Mouse (Mus musculus): ENCODE measurements around the gene Ldlrad3. TPM values are rescaled to one million over a fixed set of nuclear protein-coding genes. Genes with fewer than 3 reads are reported as not detected.

Gene Ldlrad3
- total and polyA plus RNA-seq, 3 experiments, result 3.5 to 6.1 TPM; not detected in 1

DNA sequence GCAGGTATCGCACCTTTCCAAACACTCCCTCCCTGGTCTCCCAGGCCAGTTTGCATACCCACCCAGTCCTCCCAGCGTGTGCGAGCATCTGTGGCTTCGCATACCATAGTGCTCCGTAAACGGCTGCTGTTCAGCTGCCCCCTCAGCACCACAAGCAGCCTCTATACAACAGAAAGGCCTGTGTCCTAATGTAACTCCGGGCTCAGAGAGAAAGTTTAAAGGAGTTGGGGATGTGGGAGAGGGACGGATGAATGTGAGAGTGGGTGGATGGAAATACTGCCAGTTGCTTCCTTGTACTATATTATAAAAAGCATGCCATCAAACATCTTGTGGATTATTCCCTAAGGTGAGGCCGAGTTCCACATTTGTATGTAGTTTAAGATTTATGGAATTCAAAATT is 59.0 kb downstream of the Ldlrad3 start:
- Histone ChIP-seq H3K9ac (ENCODE audit: control insufficient read depth, low read depth, low read length, poor library complexity, severe bottlenecking) (no peak overlapping the region), H3K9me3 (replicated peaks; ENCODE audit: insufficient read depth, low read length) (no peaks in the 10 kb centered on the region), H3K79me2 (ENCODE audit: control insufficient read depth, insufficient read depth, low read length, poor library complexity) (no peaks in the 10 kb centered on the region), H3K4me1 (ENCODE audit: control insufficient read depth in 1 of 2, insufficient read depth in 2 of 2, low read length in 2 of 2) (no peaks in the 10 kb centered on the region), H3K27me3 (ENCODE audit: control insufficient read depth in 1 of 2, insufficient read depth in 2 of 2, low read length in 2 of 2) (no peaks in the 10 kb centered on the region), H3K36me3 (ENCODE audit: control insufficient read depth in 1 of 2, insufficient read depth in 2 of 2, low read length in 2 of 2) (no peaks in the 10 kb centered on the region), H3K27ac (ENCODE audit: control insufficient read depth, low read depth, low read length) (no peak overlapping the region), H3K4me3 (ENCODE audit: control insufficient read depth in 1 of 2, insufficient read depth in 1 of 2, low read depth in 2 of 2, low read length in 2 of 2) (no peak overlapping the region)
- no peak for DNase-seq (ENCODE audit: low read depth, low spot score)
- no peak for TF ChIP-seq MYB (IDR thresholded peaks at IDR 0.05; ENCODE audit: low read depth, low read length)
- no peak for TF ChIP-seq ZC3H11A (IDR thresholded peaks at IDR 0.05; ENCODE audit: low read depth, low read length)
- no peak for TF ChIP-seq POLR2AphosphoS5 (IDR thresholded peaks at IDR 0.05; ENCODE audit: borderline replicate concordance, low read depth, low read length)
- no peak for TF ChIP-seq MYC (IDR thresholded peaks at IDR 0.05; ENCODE audit: low read depth, low read length)
- no peak for TF ChIP-seq POLR2A (IDR thresholded peaks at IDR 0.05; ENCODE audit: control insufficient read depth in 1 of 2, insufficient read depth in 1 of 2, low read depth in 1 of 2, low read length in 2 of 2, poor library complexity in 1 of 2)
- no peak for TF ChIP-seq KAT2A (conservative IDR thresholded peaks at IDR 0.05; ENCODE audit: low read depth, low read length)
- TF ChIP-seq MXI1 (IDR thresholded peaks at IDR 0.05; ENCODE audit: low read depth, low read length), result no peak
- no peak for TF ChIP-seq POLR2AphosphoS2 (IDR thresholded peaks at IDR 0.05; ENCODE audit: low read length)
- no peak for TF ChIP-seq GABPA (IDR thresholded peaks at IDR 0.05; ENCODE audit: low read depth, low read length)
- no peak for TF ChIP-seq USF2 (IDR thresholded peaks at IDR 0.05; ENCODE audit: borderline replicate concordance in 1 of 2, insufficient read depth in 1 of 2, low read depth in 1 of 2, low read length in 2 of 2)

DNA sequence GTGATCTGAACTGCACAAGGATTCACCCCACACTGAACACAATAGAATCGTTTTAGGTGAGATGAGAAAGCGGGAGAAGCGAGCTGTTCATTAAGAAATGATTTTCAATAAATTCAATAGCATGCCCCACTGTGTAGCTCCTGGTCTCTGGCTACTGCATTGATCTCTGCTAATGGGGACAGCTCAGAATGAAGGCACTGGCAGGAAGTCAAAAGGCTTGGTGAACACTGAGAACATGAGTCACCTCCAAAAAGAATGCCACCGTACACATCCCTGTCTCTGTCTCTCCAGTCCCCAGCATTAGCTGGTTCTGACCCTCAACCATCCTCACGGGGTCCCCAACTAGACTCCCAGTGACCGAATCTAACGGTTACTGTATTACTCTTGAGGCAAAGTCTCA is 60.1 kb downstream of the Ldlrad3 start:
- no peaks in the 10 kb centered on the region for H3K4me1 ChIP-seq (ENCODE audit: control insufficient read depth in 1 of 2, insufficient read depth in 2 of 2, low read length in 2 of 2)
- no peaks in the 10 kb centered on the region for H3K79me2 ChIP-seq (ENCODE audit: control insufficient read depth, insufficient read depth, low read length, poor library complexity)
- no peaks in the 10 kb centered on the region for H3K27me3 ChIP-seq (ENCODE audit: control insufficient read depth in 1 of 2, insufficient read depth in 2 of 2, low read length in 2 of 2)
- no peak overlapping the region for H3K4me3 ChIP-seq (ENCODE audit: control insufficient read depth in 1 of 2, insufficient read depth in 1 of 2, low read depth in 2 of 2, low read length in 2 of 2)
- TF ChIP-seq POLR2A (IDR thresholded peaks at IDR 0.05; ENCODE audit: control insufficient read depth in 1 of 2, insufficient read depth in 1 of 2, low read depth in 1 of 2, low read length in 2 of 2, poor library complexity in 1 of 2) (no peak), MXI1 (IDR thresholded peaks at IDR 0.05; ENCODE audit: low read depth, low read length) (no peak), CHD1 (IDR thresholded peaks at IDR 0.05; ENCODE audit: low read depth, low read length) (no peak), ETS1 (IDR thresholded peaks at IDR 0.05; ENCODE audit: low read depth, low read length) (no peak), MYC (IDR thresholded peaks at IDR 0.05; ENCODE audit: low read depth, low read length) (no peak), MYB (IDR thresholded peaks at IDR 0.05; ENCODE audit: low read depth, low read length) (no peak), EP300 (IDR thresholded peaks at IDR 0.05; ENCODE audit: low read depth in 1 of 2, low read length in 2 of 2) (no peak), KAT2A (conservative IDR thresholded peaks at IDR 0.05; ENCODE audit: low read depth, low read length) (no peak), RCOR1 (IDR thresholded peaks at IDR 0.05; ENCODE audit: low read depth, low read length) (no peak), JUND (IDR thresholded peaks at IDR 0.05; ENCODE audit: low read depth, low read length) (no peak), CTCF (IDR thresholded peaks at IDR 0.05 in 2 of 3, conservative IDR thresholded peaks at IDR 0.05 in 1 of 3; ENCODE audit: control insufficient read depth in 1 of 3, insufficient read depth in 1 of 3, low read depth in 2 of 3, low read length in 3 of 3, poor library complexity in 1 of 3, severe bottlenecking in 1 of 3) (no peak), ZC3H11A (IDR thresholded peaks at IDR 0.05; ENCODE audit: low read depth, low read length) (no peak)
- no peaks in the 10 kb centered on the region for H3K9me3 ChIP-seq (replicated peaks; ENCODE audit: insufficient read depth, low read length)
- no peak overlapping the region for H3K9ac ChIP-seq (ENCODE audit: control insufficient read depth, low read depth, low read length, poor library complexity, severe bottlenecking)
- H3K36me3 ChIP-seq (ENCODE audit: control insufficient read depth in 1 of 2, insufficient read depth in 2 of 2, low read length in 2 of 2), result no peaks in the 10 kb centered on the region
- no peak overlapping the region for H3K27ac ChIP-seq (ENCODE audit: control insufficient read depth, low read depth, low read length)
- no peak for DNase-seq (ENCODE audit: low read depth, low spot score)
